Mouse (Mus musculus): ENCODE data around the gene Gtf2h4.

- TF ChIP-seq CTCF (IDR thresholded peaks at IDR 0.05; ENCODE audit: low read depth) (no peak), EP300 (optimal IDR thresholded peaks at IDR 0.05) (no peak)
Measured at GRCm38 (mm10) chr17:35669731-35670130, 3.8 kb downstream of the Gtf2h4 start.

All from stomach, postnatal 0 days (tissue).